Mouse (Mus musculus) cerebellum, postnatal 4 days (tissue): ENCODE measurements around the gene Sash3.

Source experiments
- DNase-seq, 2 experiments: peaks; one replicate each; pipeline ENCODE4 v3.0.0; 2022; ENCODE audit warnings: low spot score in 2 of 2, mixed read lengths in 1 of 2

Sash3 gene

DNA sequence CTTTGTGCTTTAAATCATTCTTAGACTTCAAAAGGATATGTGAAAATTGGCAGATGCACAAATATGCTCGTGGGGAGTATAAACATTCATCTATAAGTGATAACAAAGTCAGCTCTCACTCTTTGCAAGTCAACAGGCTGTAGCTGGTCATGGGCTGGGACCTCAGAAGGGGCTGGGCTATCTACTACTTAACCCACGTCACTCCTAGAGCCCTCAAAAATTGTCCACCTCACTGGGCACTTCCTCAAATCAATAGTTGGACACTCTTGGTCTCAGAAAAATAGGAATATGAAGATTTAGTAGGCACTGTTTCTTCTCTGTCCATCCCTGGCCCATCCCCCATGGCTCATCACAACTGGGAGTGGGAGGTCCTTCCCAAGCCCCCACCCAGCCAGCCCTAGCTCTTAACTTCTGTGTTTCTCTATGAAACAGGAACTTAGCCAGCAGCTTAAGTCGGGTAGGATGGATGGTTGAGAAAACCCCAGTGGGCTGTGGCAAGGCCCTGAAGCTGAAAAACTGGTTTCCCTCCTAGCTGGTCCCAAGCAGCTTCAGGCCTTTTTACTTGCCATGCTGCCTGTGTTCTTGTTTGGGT is 5.9 kb upstream of the Sash3 start:
- no peak for DNase-seq

DNA sequence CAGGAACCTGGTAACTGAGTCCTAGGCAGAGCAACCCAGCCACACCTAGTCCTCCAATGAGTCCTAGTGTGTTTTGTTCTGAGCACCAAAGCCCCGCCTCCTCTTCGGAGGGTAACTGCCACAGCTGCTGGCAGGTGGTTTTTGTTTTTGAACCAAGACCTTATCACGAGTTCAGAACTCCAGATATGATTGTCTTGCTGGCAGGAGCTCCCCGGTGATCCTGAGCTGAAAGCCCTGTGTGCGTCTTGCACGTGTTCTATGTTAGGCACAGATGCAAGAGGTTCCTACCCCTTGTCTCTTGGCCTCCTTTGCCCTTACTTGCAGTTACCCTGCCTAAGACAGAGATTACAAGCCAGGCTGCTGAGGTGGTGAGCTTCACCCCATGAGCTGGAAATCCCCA is 4.8 kb upstream of the Sash3 start:
- no peak for DNase-seq

DNA sequence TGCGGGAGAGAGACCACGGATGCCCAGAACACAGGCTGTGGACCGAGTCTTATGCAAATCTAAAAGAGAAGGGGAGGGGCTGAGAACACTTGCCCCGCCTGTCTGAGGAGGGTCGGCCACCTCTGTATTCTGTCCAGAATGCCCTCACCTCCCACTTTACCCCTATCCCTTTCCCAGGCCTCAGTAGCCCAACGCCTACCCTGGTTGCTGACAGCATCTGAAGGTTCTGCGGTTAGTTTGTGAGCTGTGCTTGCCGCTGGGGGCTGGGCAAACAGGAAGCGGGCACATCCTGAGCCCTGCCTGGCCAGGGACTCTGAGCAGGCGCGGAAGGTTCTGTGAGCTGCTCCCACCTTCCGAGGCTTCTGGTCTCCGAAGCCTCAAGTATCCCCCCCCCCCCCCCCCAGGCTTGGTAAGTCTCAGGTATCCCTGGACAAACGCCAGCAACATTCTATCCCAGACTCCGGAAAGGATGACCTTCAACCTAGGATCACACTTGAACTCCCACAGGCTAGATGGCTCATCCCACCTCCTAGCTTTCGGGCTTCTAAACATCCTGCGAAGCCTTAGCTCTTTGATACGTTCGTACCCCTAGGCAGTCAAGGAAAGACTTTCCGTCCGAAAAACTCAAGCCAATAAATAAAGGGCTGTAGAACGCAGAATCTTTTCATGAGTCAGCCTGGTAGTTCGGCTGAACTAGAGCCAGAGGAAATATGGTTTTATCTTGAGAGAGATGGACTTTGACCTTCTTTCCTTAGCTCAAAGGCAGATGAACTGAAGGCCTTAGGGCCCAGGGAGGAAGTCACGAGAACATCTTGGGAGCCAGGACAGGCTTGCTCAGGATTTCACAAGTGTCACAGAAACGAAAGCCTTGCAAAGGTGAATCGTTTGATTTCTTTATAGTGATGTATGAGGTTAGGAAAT is 2.6 kb upstream of the Sash3 start:
- DNase-seq = no peak

DNA sequence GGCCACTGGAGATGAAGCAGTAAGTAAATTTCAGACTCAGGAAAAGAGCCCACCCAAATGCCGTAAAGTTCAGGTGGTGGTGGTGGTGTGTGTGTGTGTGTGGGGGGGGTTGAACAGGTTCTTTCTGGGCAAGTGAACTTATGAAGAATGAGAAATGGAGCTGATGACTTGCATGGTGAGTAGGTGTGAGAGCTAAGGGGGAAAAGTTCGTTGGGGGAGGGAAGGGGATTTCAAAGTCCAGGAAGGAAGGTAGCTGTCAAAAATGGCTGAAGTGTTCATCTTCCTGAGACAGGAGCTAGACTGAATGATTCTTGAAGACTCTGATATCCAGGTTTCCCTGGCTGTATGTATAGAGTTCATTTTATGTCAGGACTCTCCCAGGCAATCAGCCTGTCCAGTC is 990 bp downstream of the Sash3 start:
- DNase-seq = no peak

DNA sequence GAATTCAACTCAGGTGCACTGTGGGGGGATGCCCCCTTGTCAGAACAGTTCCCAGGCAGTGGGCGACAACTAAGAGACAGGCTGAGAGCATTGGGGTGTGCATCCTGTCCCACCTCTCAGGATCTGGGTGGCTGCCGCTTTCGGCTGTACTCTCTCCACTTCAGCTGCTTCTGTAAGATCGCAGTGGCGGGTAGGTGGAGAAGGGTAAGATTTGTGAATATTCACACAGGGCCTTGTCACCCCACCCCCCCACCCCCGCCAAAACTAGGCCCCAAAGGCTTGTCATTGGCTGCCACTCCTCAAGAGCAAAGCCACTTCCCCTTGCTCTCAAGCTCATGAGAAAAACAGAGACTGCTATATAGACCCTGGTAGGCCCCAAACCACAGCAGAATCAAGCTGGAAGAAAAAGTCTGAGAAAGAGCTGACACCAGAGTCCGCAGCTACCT is 1.5 kb downstream of the Sash3 start:
- no peak for DNase-seq

DNA sequence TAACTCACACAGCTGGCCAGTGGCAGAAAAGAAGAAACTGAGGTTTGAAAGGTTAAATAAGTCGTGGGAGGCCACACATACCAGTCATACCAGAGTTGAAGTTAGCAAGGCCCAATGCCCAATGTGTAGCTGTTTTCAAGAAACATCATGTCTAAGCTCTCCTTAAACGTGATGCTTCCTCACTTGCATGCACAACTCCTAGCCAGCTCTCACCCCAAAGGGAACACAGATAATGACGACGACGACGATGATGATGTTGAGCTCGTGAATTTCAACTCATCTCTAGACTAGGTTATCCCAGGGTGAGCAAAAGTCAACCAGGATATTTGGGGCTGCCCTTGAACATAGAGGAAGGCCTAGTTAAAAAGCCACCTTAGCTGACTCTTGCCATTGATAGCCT is 5.9 kb downstream of the Sash3 start:
- no peak for DNase-seq

DNA sequence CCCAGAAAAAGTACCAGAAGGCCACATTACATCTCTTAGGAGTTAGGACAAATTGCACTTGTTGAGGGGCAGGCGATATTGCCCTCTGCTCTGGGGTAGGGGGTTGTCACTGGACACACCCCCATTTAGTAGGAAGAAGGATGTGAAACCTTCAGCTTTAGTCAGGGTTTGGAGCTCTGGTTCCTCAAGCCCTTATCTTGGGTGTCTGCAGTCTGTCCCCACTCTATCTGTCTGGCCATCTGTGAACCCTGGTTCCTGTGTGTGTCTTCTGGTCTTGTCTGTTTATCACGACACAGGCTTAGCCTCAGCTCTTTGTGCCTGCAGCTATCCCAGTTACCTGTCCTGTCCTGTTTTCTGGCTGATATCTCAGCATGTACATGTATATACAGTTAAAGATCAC is 7.2 kb downstream of the Sash3 start:
- no peak for DNase-seq

DNA sequence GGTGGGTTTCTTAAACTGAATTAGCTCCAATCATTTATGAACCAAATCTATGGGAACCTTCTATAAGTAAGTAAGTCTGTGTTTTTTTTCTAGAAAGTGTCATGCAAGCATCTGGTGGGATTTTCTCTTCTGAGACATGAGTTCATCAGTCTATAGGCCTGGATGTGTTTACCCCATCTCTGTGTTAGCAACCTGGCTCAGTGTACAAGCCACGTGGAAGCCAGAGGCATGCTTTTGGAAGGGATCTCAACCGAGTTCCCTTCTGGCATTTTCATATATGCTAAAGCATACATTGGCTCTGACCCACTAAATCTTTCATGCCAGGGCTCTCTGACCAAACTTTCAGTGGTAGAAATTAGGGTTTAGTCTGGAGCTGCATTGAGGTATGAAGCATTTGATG is 7.7 kb downstream of the Sash3 start:
- DNase-seq = no peak

DNA sequence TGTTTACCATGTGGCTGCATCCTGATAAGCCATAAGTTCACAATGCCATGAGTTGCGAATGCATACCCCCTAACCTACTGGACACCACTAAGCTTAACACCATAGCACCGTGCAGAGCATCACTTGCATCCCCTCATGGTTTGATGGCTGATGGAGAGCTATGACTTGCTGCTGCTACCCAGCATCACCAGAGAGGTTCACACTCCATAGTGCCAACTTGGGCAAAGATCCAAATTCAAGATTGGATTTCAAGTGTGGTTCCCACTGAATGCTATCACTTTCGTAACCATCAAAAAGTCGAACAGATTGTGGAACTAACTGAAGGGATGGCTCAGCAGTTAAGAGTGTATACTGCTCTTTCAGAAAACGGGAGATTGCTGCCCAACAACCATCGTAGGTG is 9.3 kb downstream of the Sash3 start:
- no peak for DNase-seq

DNA sequence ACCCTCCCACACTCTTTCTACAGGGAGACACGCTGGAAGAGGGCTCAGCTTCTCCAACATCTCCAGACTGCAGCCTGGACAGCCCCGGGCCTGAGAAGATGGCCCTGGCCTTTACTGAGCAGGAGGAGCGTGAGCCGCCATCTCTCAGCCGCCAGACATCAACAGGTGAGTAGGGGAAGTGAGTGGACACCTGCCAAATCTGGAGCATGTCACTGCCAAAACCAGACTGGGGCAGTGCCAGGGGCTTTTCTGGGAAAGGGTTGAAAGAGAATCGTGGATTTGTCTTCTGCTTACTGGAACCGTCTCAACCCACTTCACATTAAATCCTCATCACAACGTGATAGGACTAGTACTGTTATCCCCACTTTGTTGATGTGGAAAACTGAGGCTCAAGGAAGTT is 11.2 kb downstream of the Sash3 start:
- peak in 1 of 2 experiments; percentile 19 for DNase-seq

DNA sequence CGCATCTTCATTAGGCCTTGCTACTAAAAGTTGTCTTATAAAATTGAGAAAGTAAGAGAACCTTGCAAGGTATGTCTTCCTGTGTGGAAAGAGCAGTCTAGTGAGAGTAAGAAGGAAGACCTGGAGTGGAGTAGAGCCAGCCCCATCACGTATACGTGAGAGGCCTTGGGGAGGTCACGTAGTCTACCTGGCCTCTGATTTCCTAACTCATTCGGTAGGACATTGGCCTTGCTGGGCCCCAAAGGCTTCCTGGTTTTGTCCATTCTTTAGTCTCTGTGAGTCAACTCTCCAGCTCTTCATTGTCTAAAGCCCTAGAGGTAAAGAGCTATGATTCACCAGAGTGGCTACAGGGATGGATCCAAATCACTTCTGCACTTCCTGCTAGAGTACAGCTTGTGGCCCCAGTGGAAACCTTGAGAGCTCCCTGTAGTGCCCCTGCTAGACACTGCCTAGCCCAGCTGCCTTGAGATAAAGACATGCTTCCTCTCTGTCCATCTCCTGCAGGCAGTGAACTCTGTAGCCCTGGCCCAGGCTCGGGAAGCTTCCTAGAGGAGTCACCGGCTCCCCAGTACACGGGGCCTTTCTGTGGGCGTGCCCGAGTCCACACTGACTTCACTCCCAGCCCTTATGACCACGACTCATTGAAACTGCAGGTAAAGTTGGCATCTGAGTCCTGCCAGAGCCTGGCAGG is 12.1 kb downstream of the Sash3 start:
- no peak for DNase-seq

DNA sequence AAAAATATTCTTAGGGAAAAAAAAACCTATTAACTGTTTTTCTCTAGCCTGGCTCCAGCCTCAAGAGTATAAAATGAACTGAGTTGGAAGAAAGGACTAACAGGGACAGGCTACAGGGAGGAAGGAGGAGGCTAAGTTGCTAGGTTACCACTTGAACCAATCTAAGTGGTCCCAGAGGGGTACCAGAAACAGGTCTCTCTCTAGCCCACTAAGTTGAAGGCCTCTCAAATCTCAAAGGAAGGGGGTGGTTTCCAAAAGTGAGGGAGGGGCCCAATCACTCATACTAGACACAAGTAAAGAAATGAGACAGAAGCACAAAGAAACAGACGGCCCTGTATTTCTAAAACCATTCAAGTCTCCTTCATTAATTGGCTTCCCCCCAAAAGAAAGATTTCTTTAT is 23.7 kb downstream of the Sash3 start:
- no peak for DNase-seq

DNA sequence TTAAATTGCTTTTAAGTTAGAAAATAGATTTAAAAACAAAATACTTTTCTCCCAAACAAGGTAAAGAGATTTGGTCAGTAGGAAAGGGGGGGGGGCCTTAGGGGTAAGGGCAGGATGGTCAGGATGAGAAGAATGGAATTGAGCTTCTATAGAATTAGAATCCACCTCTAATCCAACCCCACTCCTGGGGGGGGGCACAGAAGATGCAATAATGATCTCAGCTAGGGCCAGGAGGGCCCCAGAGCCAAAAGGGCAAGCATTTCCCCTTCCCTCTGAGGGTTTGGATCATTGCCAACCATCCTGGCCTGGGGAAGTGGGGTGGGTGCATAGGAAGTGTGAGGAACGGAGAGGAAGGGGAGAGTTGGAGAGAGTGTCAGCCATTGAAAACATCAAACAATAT is 24.1 kb downstream of the Sash3 start:
- no peak for DNase-seq

DNA sequence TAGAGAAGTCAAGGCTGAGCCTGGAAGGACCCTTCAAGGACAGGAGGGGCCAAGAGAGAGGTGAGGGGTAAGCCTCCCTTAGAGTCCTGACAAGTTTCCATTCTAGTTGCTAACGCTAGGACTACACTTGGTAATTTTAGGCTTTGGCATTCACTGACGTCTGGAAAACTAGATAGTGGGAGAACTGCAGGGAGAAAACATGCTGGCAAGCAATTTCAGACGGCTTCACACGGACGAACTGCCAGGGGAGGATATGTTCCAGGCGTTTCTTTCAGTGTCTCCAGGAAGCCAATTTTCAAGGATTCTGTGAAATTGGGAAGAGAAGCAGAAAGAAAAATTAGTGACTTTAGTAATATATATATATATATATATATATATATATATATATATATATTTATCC is 35.6 kb downstream of the Sash3 start:
- no peak for DNase-seq

DNA sequence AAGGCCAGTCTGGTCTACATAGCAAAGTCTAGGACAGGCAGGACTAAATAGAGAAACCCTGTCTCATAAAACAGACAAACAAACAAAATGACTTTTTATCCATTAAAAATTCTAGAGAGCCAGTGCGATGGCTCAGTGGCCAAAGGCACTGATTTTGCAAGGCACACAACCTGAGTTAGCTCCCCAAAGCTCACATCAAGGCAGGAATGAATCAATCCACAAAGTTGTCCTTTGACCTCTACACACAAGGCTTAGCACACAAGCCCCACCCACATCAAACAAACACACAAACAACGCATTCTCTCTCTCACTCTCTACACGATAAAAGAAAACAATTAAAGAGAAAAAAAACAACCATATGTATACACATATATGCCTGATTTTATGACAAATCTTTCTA is 38.5 kb downstream of the Sash3 start:
- no peak for DNase-seq

DNA sequence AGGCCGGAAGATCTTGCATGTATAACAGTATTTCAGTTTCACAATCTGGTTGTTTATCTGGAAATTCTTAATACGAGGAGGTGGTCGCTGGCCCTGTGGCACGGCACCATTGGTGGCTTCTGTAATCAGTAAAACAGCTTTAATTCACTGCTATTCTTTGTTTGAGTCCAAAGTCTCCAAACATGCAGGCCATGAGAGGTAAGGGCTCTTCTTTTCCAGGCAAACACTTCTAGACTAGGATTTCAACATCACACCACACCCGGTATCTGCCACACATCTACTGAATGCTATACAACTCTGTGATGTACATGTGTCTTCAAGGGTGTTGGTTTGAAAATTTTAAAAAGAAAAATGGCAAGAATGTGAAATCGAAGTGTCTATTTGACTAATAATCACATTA is 45.0 kb downstream of the Sash3 start:
- DNase-seq = no peak

DNA sequence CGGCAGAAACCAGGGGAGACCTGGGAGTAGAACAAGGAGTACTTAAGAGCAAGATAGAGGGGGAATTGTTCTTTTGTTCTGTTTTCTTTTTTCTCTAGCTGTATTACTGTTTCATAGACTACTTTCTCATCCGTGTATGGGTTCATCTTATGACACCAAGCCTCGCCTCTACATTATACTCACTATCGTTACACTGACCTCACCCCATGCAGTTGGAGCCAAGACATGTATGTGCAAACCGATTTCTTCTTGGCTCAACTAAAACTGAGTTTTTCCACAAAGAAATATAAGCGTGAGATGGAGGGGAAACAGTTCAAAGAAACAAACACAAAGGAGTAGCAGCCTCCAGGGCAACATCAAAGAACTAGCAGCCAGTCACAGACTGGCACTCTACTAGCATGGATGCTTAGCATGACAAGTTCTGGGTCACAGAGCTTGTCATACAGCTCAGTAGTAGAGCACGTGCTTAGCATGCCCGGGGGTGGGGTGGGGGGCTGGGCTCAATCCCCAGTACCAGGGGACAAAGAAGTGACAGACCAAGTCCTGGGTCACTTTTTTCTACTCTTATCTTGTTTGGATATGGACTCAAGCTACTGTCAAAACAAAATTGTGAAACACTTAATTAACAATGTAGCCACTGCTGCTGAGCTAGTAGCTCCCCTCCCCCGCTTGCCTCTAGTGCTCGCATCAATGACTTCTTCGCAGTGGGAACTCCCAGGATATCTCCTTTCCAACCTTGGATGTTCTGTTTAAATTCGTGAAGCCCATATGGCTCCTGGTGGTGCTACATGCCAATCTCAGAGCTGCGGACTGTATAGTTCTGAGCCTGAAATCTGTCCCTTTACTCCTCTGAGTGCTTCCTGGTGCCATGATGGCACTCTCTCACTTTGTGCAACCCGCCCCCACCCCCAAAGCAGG is 47.3 kb downstream of the Sash3 start:
- DNase-seq = no peak

DNA sequence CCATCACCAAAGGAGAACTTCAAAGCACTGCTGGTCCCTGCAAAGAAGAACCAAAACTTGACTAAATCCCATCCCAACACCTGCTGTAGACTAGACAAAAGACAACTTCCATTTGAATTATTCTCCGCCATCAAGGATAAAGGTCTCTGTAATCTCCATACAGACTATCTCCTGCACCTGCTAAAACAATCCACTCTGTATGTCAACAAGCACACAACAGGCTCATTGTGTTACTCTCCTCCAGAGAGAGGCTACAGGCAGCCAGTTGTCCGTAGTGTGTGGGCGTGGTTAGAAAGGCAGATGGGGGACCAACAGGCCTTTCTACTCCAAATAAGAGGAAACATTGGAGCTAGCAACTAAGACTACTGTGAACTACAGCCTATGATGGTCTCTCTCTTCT is 51.6 kb downstream of the Sash3 start:
- DNase-seq = no peak

DNA sequence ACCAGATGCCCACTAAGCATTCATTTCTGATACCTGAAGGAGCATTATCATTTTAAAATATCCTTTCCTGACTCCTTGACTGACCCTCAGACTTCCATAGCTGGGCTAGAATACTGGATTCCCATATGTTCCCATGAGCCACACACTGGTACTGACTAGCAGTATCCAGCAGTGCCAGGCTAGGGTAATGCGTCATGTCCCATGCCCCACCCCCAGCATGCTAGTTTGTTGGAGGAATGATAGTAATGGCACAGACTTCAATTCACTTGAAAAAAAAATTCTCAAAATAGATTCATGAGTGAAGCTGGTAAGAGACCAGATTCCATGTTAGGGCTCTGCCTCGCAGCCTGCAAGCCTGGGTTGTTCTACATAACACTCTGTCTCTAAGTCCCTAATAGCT is 52.8 kb downstream of the Sash3 start:
- no peak for DNase-seq

DNA sequence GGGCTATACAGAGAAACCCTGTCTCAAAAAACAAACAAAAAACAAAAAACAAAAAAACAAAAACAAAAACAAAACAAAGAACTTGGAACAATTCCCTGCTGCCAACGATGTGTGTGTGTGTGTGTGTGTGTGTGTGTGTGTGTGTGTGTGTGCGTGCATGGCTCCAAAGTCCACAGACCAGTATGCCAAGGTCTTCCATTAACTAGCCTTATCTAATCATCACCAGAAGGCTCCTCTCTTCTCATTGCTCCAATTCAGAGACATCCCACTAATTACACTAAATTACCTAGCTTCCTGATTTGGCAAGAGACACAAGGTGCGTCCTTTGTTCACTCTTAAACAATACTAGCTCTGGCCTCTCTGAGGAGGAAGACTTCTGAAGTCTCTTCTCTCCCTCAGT is 54.5 kb downstream of the Sash3 start:
- DNase-seq = no peak

DNA sequence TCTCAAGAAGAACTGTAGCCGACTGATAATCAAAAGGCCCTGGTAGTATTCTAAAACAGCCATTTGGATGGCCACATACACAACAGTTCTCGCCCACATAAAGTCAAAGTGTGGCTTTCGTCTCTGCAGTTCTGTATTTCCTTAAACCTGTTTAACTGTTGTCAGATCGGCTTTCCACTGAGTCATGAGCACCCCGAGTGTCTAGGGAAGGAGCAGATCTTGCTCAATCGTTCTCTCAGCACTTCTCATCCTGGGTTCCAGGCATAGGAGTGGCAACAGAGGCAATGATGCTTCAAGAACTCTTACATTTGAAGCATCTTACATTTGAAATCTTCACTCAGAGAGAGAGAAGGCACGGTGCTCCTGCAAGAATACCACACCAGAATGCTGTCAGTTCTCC is 55.7 kb downstream of the Sash3 start:
- DNase-seq = no peak

DNA sequence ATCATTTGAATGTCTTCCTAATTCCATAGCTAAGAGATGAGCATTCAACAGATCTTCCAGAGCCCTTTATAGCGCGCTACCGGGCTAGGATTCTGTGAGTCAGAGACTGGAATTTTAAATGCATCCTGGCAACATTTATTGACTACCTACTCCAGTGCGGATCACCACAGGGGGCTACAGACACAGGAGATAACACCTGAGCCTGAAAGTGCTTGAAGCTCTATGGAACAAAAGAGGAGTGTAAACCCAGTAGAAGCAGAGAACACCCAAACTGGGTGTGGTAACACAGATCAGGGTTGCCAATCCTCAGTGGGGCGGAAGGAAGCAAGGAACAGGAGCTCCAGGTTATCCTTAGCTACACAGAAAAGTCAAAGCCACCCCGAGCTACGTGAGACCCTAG is 56.2 kb downstream of the Sash3 start:
- no peak for DNase-seq
